Mouse (Mus musculus): ENCODE data around the gene Cryzl2. TPM values are rescaled to one million over a fixed set of nuclear protein-coding genes. Genes with fewer than 3 reads are reported as not detected.

The Cryzl2 gene
- polyA plus RNA-seq, 1 experiment from 2014 or later = 6.4 TPM

GRCm38 (mm10) chr1:157518111-157518523 lies 59.7 kb downstream of the Cryzl2 start:
- no peak overlapping the region for H3K9ac ChIP-seq
- no peak overlapping the region for H3K4me2 ChIP-seq (replicated peaks)
- H3K9me3 ChIP-seq = no peaks in the 10 kb centered on the region
- WGBS = 54% methylated on average over 4 of the region's 4 CpGs
- H3K36me3 ChIP-seq = no peaks in the 10 kb centered on the region
- peaks cover 13% of the 10 kb centered on the region for H3K4me1 ChIP-seq
- peak; percentile 86 for ATAC-seq (ENCODE audit: low FRiP score, low read depth)
- no peak overlapping the region for H3K4me3 ChIP-seq
- H3K27ac ChIP-seq = peak overlapping the region; percentile 48; the same call in 1 of the 2 replicates
- peaks cover 3% of the 10 kb centered on the region; the same call in 1 of the 2 replicates for H3K27me3 ChIP-seq

GRCm38 (mm10) chr1:157519396-157519795 lies 61.0 kb downstream of the Cryzl2 start:
- peaks cover 13% of the 10 kb centered on the region for H3K4me1 ChIP-seq
- no peak overlapping the region for H3K4me2 ChIP-seq (replicated peaks)
- no peak overlapping the region for H3K9ac ChIP-seq
- no peaks in the 10 kb centered on the region for H3K36me3 ChIP-seq
- H3K9me3 ChIP-seq = no peaks in the 10 kb centered on the region
- WGBS = 79% methylated on average over 2 of the region's 2 CpGs
- peaks cover 3% of the 10 kb centered on the region; the same call in 1 of the 2 replicates for H3K27me3 ChIP-seq
- no peak overlapping the region for H3K27ac ChIP-seq
- H3K4me3 ChIP-seq = no peak overlapping the region
- no peak for ATAC-seq (ENCODE audit: low FRiP score, low read depth)

GRCm38 (mm10) chr1:157522322-157522721 lies 63.9 kb downstream of the Cryzl2 start:
- H3K27ac ChIP-seq = no peak overlapping the region
- H3K9me3 ChIP-seq = no peaks in the 10 kb centered on the region
- 84% methylated on average over 5 of the region's 5 CpGs for WGBS
- no peaks in the 10 kb centered on the region for H3K36me3 ChIP-seq
- H3K27me3 ChIP-seq = peaks cover 3% of the 10 kb centered on the region; the same call in 1 of the 2 replicates
- no peak overlapping the region for H3K4me2 ChIP-seq (replicated peaks)
- peaks cover 10% of the 10 kb centered on the region for H3K4me1 ChIP-seq
- ATAC-seq (ENCODE audit: low FRiP score, low read depth) = no peak
- no peak overlapping the region for H3K4me3 ChIP-seq
- H3K9ac ChIP-seq = no peak overlapping the region

GRCm38 (mm10) chr1:157524775-157525174 lies 66.4 kb downstream of the Cryzl2 start:
- H3K4me3 ChIP-seq = no peak overlapping the region
- WGBS = 84% methylated on average over 7 of the region's 7 CpGs
- H3K9ac ChIP-seq = no peak overlapping the region
- no peaks in the 10 kb centered on the region for H3K36me3 ChIP-seq
- H3K27ac ChIP-seq = no peak overlapping the region
- H3K4me1 ChIP-seq = no peaks in the 10 kb centered on the region
- ATAC-seq (ENCODE audit: low FRiP score, low read depth) = no peak
- H3K4me2 ChIP-seq (replicated peaks) = no peak overlapping the region
- H3K27me3 ChIP-seq = peaks cover 3% of the 10 kb centered on the region; the same call in 1 of the 2 replicates
- no peaks in the 10 kb centered on the region for H3K9me3 ChIP-seq

GRCm38 (mm10) chr1:157525692-157526354 lies 67.4 kb downstream of the Cryzl2 start:
- H3K27me3 ChIP-seq = peaks cover 3% of the 10 kb centered on the region; the same call in 1 of the 2 replicates
- ATAC-seq (ENCODE audit: low FRiP score, low read depth) = no peak
- H3K9ac ChIP-seq = no peak overlapping the region
- 83% methylated on average over 16 of the region's 16 CpGs for WGBS
- no peaks in the 10 kb centered on the region for H3K36me3 ChIP-seq
- no peaks in the 10 kb centered on the region for H3K9me3 ChIP-seq
- H3K4me3 ChIP-seq = no peak overlapping the region
- no peak overlapping the region for H3K4me2 ChIP-seq (replicated peaks)
- H3K4me1 ChIP-seq = no peaks in the 10 kb centered on the region
- H3K27ac ChIP-seq = no peak overlapping the region

GRCm38 (mm10) chr1:157526625-157527024 lies 68.2 kb downstream of the Cryzl2 start:
- 62% methylated on average over 5 of the region's 5 CpGs for WGBS
- H3K4me3 ChIP-seq = no peak overlapping the region
- ATAC-seq (ENCODE audit: low FRiP score, low read depth) = no peak

GRCm38 (mm10) chr1:157532826-157533460 lies 74.6 kb downstream of the Cryzl2 start:
- Histone ChIP-seq H3K9me3 (no peaks in the 10 kb centered on the region), H3K36me3 (no peaks in the 10 kb centered on the region), H3K4me1 (0 out of 2 replicates have a peak, but pooled peaks cover 5% of the 10 kb centered on the region), H3K9ac (no peak overlapping the region), H3K27ac (no peak overlapping the region), H3K4me2 (replicated peaks) (no peak overlapping the region), H3K27me3 (no peaks in the 10 kb centered on the region), H3K4me3 (no peak overlapping the region)
- ATAC-seq (ENCODE audit: low FRiP score, low read depth) = no peak
- WGBS = 39% methylated on average over 8 of the region's 8 CpGs

More at GRCm38 (mm10) chr1:157526625-157527024, 68.2 kb downstream of the Cryzl2 start:
- Histone ChIP-seq H3K9me3 (no peaks in the 10 kb centered on the region), H3K9ac (no peak overlapping the region), H3K36me3 (no peaks in the 10 kb centered on the region), H3K4me2 (replicated peaks) (no peak overlapping the region), H3K27me3 (no peaks in the 10 kb centered on the region; the same call in 1 of the 2 replicates), H3K4me1 (no peaks in the 10 kb centered on the region), H3K27ac (no peak overlapping the region)

- ATAC-seq (ENCODE audit: low FRiP score, low read depth) = no peak
- H3K36me3 ChIP-seq = no peaks in the 10 kb centered on the region
- no peaks in the 10 kb centered on the region for H3K27me3 ChIP-seq
- no peak overlapping the region for H3K4me3 ChIP-seq
- H3K4me1 ChIP-seq = 0 out of 2 replicates have a peak, but pooled peaks cover 5% of the 10 kb centered on the region
- H3K9me3 ChIP-seq = no peaks in the 10 kb centered on the region
- H3K4me2 ChIP-seq (replicated peaks) = no peak overlapping the region
- H3K27ac ChIP-seq = no peak overlapping the region
- WGBS = 100% methylated on average over 1 of the region's 1 CpGs
- no peak overlapping the region for H3K9ac ChIP-seq
These were observed 77.2 kb downstream of the Cryzl2 start for GRCm38 (mm10) chr1:157535571-157535970.

- WGBS = 12% methylated on average over 6 of the region's 6 CpGs
- no peaks in the 10 kb centered on the region for H3K27me3 ChIP-seq
- no peaks in the 10 kb centered on the region for H3K36me3 ChIP-seq
- H3K9me3 ChIP-seq = no peaks in the 10 kb centered on the region
- H3K27ac ChIP-seq = no peak overlapping the region
- no peak overlapping the region for H3K4me2 ChIP-seq (replicated peaks)
- ATAC-seq (ENCODE audit: low FRiP score, low read depth) = no peak; the same call in 1 of the 2 replicates
- H3K4me3 ChIP-seq = no peak overlapping the region
- no peak overlapping the region for H3K9ac ChIP-seq
- H3K4me1 ChIP-seq = 0 out of 2 replicates have a peak, but pooled peaks cover 5% of the 10 kb centered on the region
These were observed 78.1 kb downstream of the Cryzl2 start for GRCm38 (mm10) chr1:157536471-157536870.

- H3K4me3 ChIP-seq = no peak overlapping the region
- no peak overlapping the region for H3K9ac ChIP-seq
- H3K36me3 ChIP-seq = no peaks in the 10 kb centered on the region
- ATAC-seq (ENCODE audit: low FRiP score, low read depth) = no peak
- H3K4me1 ChIP-seq = 0 out of 2 replicates have a peak, but pooled peaks cover 5% of the 10 kb centered on the region
- WGBS = 80% methylated on average over 5 of the region's 5 CpGs
- H3K9me3 ChIP-seq = no peaks in the 10 kb centered on the region
- no peaks in the 10 kb centered on the region for H3K27me3 ChIP-seq
- H3K27ac ChIP-seq = no peak overlapping the region
- H3K4me2 ChIP-seq (replicated peaks) = no peak overlapping the region
These were observed 79.3 kb downstream of the Cryzl2 start for GRCm38 (mm10) chr1:157537636-157538035.

Measured in limb, embryonic 13.5 days (tissue).